Mouse (Mus musculus) MEL (cell line): ENCODE results near the gene Dapk3. TPM values are rescaled to one million over a fixed set of nuclear protein-coding genes. Genes with fewer than 3 reads are reported as not detected.

ENCODE experiments used
- DNase-seq: peaks from one replicate; pipeline ENCODE4 v3.0.0; 2011; ENCODE audit warnings: low read depth, low spot score
- H3K27ac ChIP-seq: 2 replicates; pipeline ENCODE4 v1.5.1; 2012; ENCODE audit warnings: low read depth, mild to moderate bottlenecking, control low read depth, low read length, moderate library complexity; ENCODE audit not compliant: control insufficient read depth
- H3K27me3 ChIP-seq, 2 experiments: fragments of 150-350 bp in 1 of 2; sonication (generic) in 1 of 2; 2 replicates each; pipeline ENCODE4 v1.6.1; 2012; ENCODE audit warnings: low read length in 2 of 2, mild to moderate bottlenecking in 2 of 2, improper control_type of control experiment in 1 of 2, moderate library complexity in 1 of 2; ENCODE audit not compliant: insufficient read depth in 2 of 2, control insufficient read depth in 1 of 2
- H3K36me3 ChIP-seq, 2 experiments: 2 replicates each; pipeline ENCODE4 v1.6.1; 2012 to 2014; ENCODE audit warnings: low read length in 2 of 2, improper control_type of control experiment in 1 of 2, inconsistent platforms in 1 of 2, mild to moderate bottlenecking in 1 of 2; ENCODE audit not compliant: insufficient read depth in 2 of 2, control insufficient read depth in 1 of 2
- H3K4me1 ChIP-seq, 2 experiments: fragments of 150-350 bp in 1 of 2; sonication (generic) in 1 of 2; 2 replicates each; pipeline ENCODE4 v1.6.1; 2012; ENCODE audit warnings: low read length in 2 of 2, improper control_type of control experiment in 1 of 2, mild to moderate bottlenecking in 1 of 2; ENCODE audit not compliant: insufficient read depth in 2 of 2, control insufficient read depth in 1 of 2
- H3K4me3 ChIP-seq, 2 experiments: fragments of 150-350 bp in 1 of 2; sonication (generic) in 1 of 2; 2 replicates each; pipeline ENCODE4 v1.5.1; 2012; ENCODE audit warnings: low read depth in 2 of 2, low read length in 2 of 2, mild to moderate bottlenecking in 2 of 2, moderate library complexity in 2 of 2, control low read depth in 1 of 2, improper control_type of control experiment in 1 of 2; ENCODE audit not compliant: control insufficient read depth in 1 of 2, insufficient read depth in 1 of 2
- H3K79me2 ChIP-seq: 2 replicates; pipeline ENCODE4 v1.6.1; 2012; ENCODE audit warnings: mild to moderate bottlenecking, low read length, moderate library complexity; ENCODE audit not compliant: control insufficient read depth, poor library complexity, insufficient read depth
- H3K9ac ChIP-seq: 2 replicates; pipeline ENCODE4 v1.6.1; 2012; ENCODE audit warnings: low read depth, mild to moderate bottlenecking, control low read depth, low read length, moderate library complexity; ENCODE audit not compliant: control insufficient read depth, poor library complexity, severe bottlenecking
- H3K9me3 ChIP-seq: fragments of 150-350 bp; sonication (generic); replicated peaks from 2 replicates; pipeline ENCODE4 v1.6.1; 2012; ENCODE audit warnings: mild to moderate bottlenecking, low read length, improper control_type of control experiment, moderate library complexity; ENCODE audit not compliant: insufficient read depth
- CHD1 ChIP-seq: IDR thresholded peaks from 2 replicates; pipeline ENCODE4 v1.6.1; 2012; ENCODE audit warnings: low read depth, mild to moderate bottlenecking, inconsistent platforms, low read length, improper control_type of control experiment
- E2F4 ChIP-seq: IDR thresholded peaks from 2 replicates; pipeline ENCODE4 v1.6.1; 2011; ENCODE audit warnings: low read depth, low read length, improper control_type of control experiment, borderline replicate concordance
- ELF1 ChIP-seq: IDR thresholded peaks from 2 replicates; pipeline ENCODE4 v1.6.1; 2014; ENCODE audit warnings: low read depth, mild to moderate bottlenecking, inconsistent platforms, low read length, improper control_type of control experiment, moderate library complexity
- EP300 ChIP-seq, 2 experiments: IDR thresholded peaks; 2 replicates each; pipeline ENCODE4 v1.6.1; 2011; ENCODE audit warnings: improper control_type of control experiment in 2 of 2, low read length in 2 of 2, low read depth in 1 of 2, mild to moderate bottlenecking in 1 of 2
- ETS1 ChIP-seq: IDR thresholded peaks from 2 replicates; pipeline ENCODE4 v1.6.1; 2012; ENCODE audit warnings: low read depth, mild to moderate bottlenecking, inconsistent platforms, low read length, improper control_type of control experiment, moderate library complexity
- GABPA ChIP-seq: IDR thresholded peaks from 2 replicates; pipeline ENCODE4 v1.6.1; 2012; ENCODE audit warnings: low read depth, mild to moderate bottlenecking, inconsistent platforms, low read length, improper control_type of control experiment, moderate library complexity
- JUND ChIP-seq: IDR thresholded peaks from 2 replicates; pipeline ENCODE4 v1.6.1; 2011; ENCODE audit warnings: low read depth, mild to moderate bottlenecking, improper control_type of control experiment, low read length
- KAT2A ChIP-seq: conservative IDR thresholded peaks from 2 replicates; pipeline ENCODE4 v1.6.1; 2012; ENCODE audit warnings: low read depth, low read length, improper control_type of control experiment, inconsistent platforms
- MXI1 ChIP-seq: IDR thresholded peaks from 2 replicates; pipeline ENCODE4 v1.6.1; 2011; ENCODE audit warnings: mild to moderate bottlenecking, low read depth, low read length, improper control_type of control experiment
- MYB ChIP-seq: IDR thresholded peaks from 2 replicates; pipeline ENCODE4 v1.6.1; 2011; ENCODE audit warnings: mild to moderate bottlenecking, low read depth, low read length, improper control_type of control experiment
- POLR2AphosphoS2 ChIP-seq: IDR thresholded peaks from 2 replicates; pipeline ENCODE4 v1.6.1; 2011; ENCODE audit warnings: low read length, improper control_type of control experiment
- POLR2AphosphoS5 ChIP-seq: IDR thresholded peaks from 2 replicates; pipeline ENCODE4 v1.6.1; 2012; ENCODE audit warnings: low read depth, borderline replicate concordance, mild to moderate bottlenecking, inconsistent platforms, low read length, moderate library complexity, mixed read lengths
- TBP ChIP-seq: IDR thresholded peaks from 2 replicates; pipeline ENCODE4 v1.8.0; 2011; ENCODE audit warnings: low read depth, low read length, improper control_type of control experiment
- TCF12 ChIP-seq: IDR thresholded peaks from 2 replicates; pipeline ENCODE4 v1.6.1; 2014; ENCODE audit warnings: low read depth, mild to moderate bottlenecking, inconsistent platforms, low read length, improper control_type of control experiment, moderate library complexity
- USF2 ChIP-seq, 2 experiments: IDR thresholded peaks; 2 replicates each; pipeline ENCODE4 v1.6.1; 2011 to 2012; ENCODE audit warnings: improper control_type of control experiment in 2 of 2, low read length in 2 of 2, borderline replicate concordance in 1 of 2, inconsistent platforms in 1 of 2, low read depth in 1 of 2, mild to moderate bottlenecking in 1 of 2; ENCODE audit not compliant: insufficient read depth in 1 of 2
- ZC3H11A ChIP-seq: IDR thresholded peaks from 2 replicates; pipeline ENCODE4 v1.6.1; 2012; ENCODE audit warnings: low read depth, mild to moderate bottlenecking, inconsistent platforms, low read length, improper control_type of control experiment
- ZKSCAN1 ChIP-seq: IDR thresholded peaks from 2 replicates; pipeline ENCODE4 v1.6.1; 2012; ENCODE audit warnings: low read depth, mild to moderate bottlenecking, inconsistent platforms, low read length, improper control_type of control experiment, moderate library complexity
- ZMIZ1 ChIP-seq: IDR thresholded peaks from 2 replicates; pipeline ENCODE4 v1.6.1; 2012; ENCODE audit warnings: low read depth, mild to moderate bottlenecking, inconsistent platforms, low read length, improper control_type of control experiment, moderate library complexity
- ZNF384 ChIP-seq: IDR thresholded peaks from 2 replicates; pipeline ENCODE4 v1.6.1; 2012; ENCODE audit warnings: low read depth, mild to moderate bottlenecking, inconsistent platforms, low read length, improper control_type of control experiment
- polyA plus RNA-seq, 2 experiments: library from polyadenylated mRNA; stranded (reverse) in 1 of 2; unstranded in 1 of 2; fragments of >175 nt in 1 of 2; fragments of >200 nt in 1 of 2; gene quantifications; 2 replicates each; pipeline versions ENCODE4 v1.2.1 to v1.2.4; 2012; ENCODE audit warnings: low replicate concordance in 2 of 2, low read depth in 1 of 2; ENCODE audit not compliant: insufficient read length in 2 of 2, insufficient read depth in 1 of 2, missing spikeins in 1 of 2
- total RNA-seq: library from RNA; depleted of rRNA; stranded (reverse); fragments of 300-350 nt; gene quantifications from 2 replicates; pipeline ENCODE4 v1.2.3, GENCODE M21; 2012

Gene Dapk3
- total and polyA plus RNA-seq, 3 experiments, result 42.3 to 79.1 TPM; not detected in 1

GRCm38 (mm10) chr10:81200605-81201287, 17.9 kb downstream of the Dapk3 start:
- Histone ChIP-seq H3K4me1 (peaks cover 0 to 6% of the 10 kb centered on the region in 2 experiments; a peak in 1 of 4 replicates), H3K9ac (no peak overlapping the region), H3K79me2 (no peaks in the 10 kb centered on the region), H3K4me3 (no peak overlapping the region), H3K27me3 (no peaks in the 10 kb centered on the region), H3K27ac (no peak overlapping the region), H3K36me3 (no peaks in the 10 kb centered on the region; a peak in 1 of 4 replicates), H3K9me3 (no peaks in the 10 kb centered on the region)
- no peak for TF ChIP-seq MXI1
- TF ChIP-seq GABPA, result no peak
- no peak for TF ChIP-seq POLR2AphosphoS5
- no peak for TF ChIP-seq ZKSCAN1
- no peak for TF ChIP-seq POLR2AphosphoS2
- TF ChIP-seq E2F4, result no peak
- no peak for TF ChIP-seq ZNF384
- TF ChIP-seq ETS1, result no peak
- TF ChIP-seq CHD1, result no peak
- TF ChIP-seq USF2 (IDR thresholded peaks at IDR 0.05; ENCODE audit: borderline replicate concordance in 1 of 2, insufficient read depth in 1 of 2, low read depth in 1 of 2, low read length in 2 of 2), result no peak
- TF ChIP-seq EP300 (IDR thresholded peaks at IDR 0.05; ENCODE audit: low read depth in 1 of 2, low read length in 2 of 2), result no peak
- no peak for DNase-seq

- TF ChIP-seq EP300 (IDR thresholded peaks at IDR 0.05; ENCODE audit: low read depth in 1 of 2, low read length in 2 of 2) (no peak), JUND (no peak), MXI1 (no peak), ZC3H11A (no peak), ETS1 (no peak), KAT2A (no peak), TCF12 (no peak), ELF1 (no peak), TBP (no peak), MYB (no peak), E2F4 (no peak), ZMIZ1 (no peak)
- TF ChIP-seq, all 39 proteins: peak for 0
- DNase-seq, result no peak
- H3K27ac ChIP-seq, result no peak within 1 kb of the TSS
- H3K4me1 ChIP-seq, result peaks cover 0 to 6% of the 10 kb centered on the region in 2 experiments; a peak in 1 of 4 replicates
- H3K9ac ChIP-seq, result no peak within 1 kb of the TSS
- no peaks in the 10 kb centered on the region; a peak in 1 of 4 replicates for H3K36me3 ChIP-seq
- no peak within 1 kb of the TSS for H3K4me3 ChIP-seq
- H3K27me3 ChIP-seq, result no peaks in the 10 kb centered on the region
- H3K9me3 ChIP-seq, result no peaks in the 10 kb centered on the region
- H3K79me2 ChIP-seq, result no peaks in the 10 kb centered on the region
These were observed 19.3 kb downstream of the Dapk3 start, which contains the start of gene Nmrk2 for GRCm38 (mm10) chr10:81201807-81202758. Gene Nmrk2 (minus strand): TSS chr10:81202051.
